Mouse (Mus musculus) kidney, embryonic 14.5 days (tissue): ENCODE results near the gene Gm43720. TPM values are rescaled to one million over a fixed set of nuclear protein-coding genes. Genes with fewer than 3 reads are reported as not detected.
"Not testable (repeated sequence)": the region's sequence is repeated elsewhere in the genome, so short reads cannot be mapped to it uniquely, and the experiment has no call there.

ENCODE experiments used
- ATAC-seq: fragments of 200-750 bp; cut with Nextera tagmentation; 2 replicates; pipeline ENCODE4 v1.8.0; 2017; ENCODE audit warnings: moderate number of reproducible peaks, mild to moderate bottlenecking, moderate TSS enrichment, moderate library complexity; ENCODE audit not compliant: low FRiP score, low TSS enrichment
- H3K27ac ChIP-seq: fragments of 300-500 bp; sonication (generic); 2 replicates; pipeline ENCODE4 v1.5.1; 2014; ENCODE audit warnings: low read depth, mild to moderate bottlenecking, low read length, moderate library complexity, mixed read lengths
- H3K27me3 ChIP-seq: fragments of 300-500 bp; sonication (generic); 2 replicates; pipeline ENCODE4 v1.6.1; 2014; ENCODE audit warnings: mild to moderate bottlenecking, low read length; ENCODE audit not compliant: control insufficient read depth, insufficient read depth
- H3K36me3 ChIP-seq: fragments of 300-500 bp; sonication (generic); 2 replicates; pipeline ENCODE4 v1.6.1; 2014; ENCODE audit warnings: low read length, mixed read lengths; ENCODE audit not compliant: control insufficient read depth, insufficient read depth
- H3K4me1 ChIP-seq: fragments of 300-500 bp; sonication (generic); 2 replicates; pipeline ENCODE4 v1.6.1; 2014; ENCODE audit warnings: low read length, mixed read lengths; ENCODE audit not compliant: control insufficient read depth, insufficient read depth
- H3K4me2 ChIP-seq: fragments of 300-500 bp; sonication (generic); replicated peaks from 2 replicates; pipeline ENCODE4 v1.6.1; 2014; ENCODE audit warnings: low read depth, mild to moderate bottlenecking, low read length
- H3K4me3 ChIP-seq: fragments of 300-500 bp; sonication (generic); 2 replicates; pipeline ENCODE4 v1.5.1; 2014; ENCODE audit warnings: mild to moderate bottlenecking, low read length
- H3K9ac ChIP-seq: fragments of 300-500 bp; sonication (generic); 2 replicates; pipeline ENCODE4 v1.6.1; 2014; ENCODE audit warnings: low read depth, mild to moderate bottlenecking, low read length, moderate library complexity
- H3K9me3 ChIP-seq: fragments of 300-500 bp; sonication (generic); 2 replicates; pipeline ENCODE4 v1.6.1; 2016; ENCODE audit warnings: low read length; ENCODE audit not compliant: control insufficient read depth
- WGBS: fragments of 180-500 bp; shearing (Covaris S2); extraction: QIAGEN DNeasy Blood & Tissue Kit; methylation state at CpG from one replicate; pipeline ENCODE4 v1.1.7; 2014; 5-methylcytosine and 5-hydroxymethylcytosine counted together
- polyA plus RNA-seq: library from polyadenylated mRNA; unstranded; fragments of >200 nt; fragmentation: Nextera tagmentation; extraction: Ambion mirVana; gene quantifications from 2 replicates; pipeline ENCODE4 v1.2.1, GENCODE M21; 2014

Gene Gm43720
- polyA plus RNA-seq, 1 experiment from 2014 or later = not detected

DNA sequence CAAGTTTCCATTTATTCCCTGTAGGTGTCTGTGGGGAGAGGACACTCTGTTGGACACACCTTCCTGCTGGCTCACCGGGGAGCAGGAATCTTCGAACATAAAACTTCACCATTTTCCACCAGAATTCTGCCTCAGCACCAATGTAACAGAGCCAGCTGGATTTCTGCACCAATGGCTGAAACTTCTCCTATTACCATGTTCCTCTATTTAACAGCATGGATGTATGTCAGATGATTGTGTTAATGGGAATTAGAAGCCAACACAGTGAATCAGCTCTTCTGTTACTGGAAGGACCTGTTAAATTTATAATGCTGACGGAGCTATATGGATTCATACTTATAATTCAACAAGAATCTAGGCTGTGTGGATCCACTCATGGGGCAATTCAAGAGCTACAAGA is 50.2 kb downstream of the Gm43720 start:
- Histone ChIP-seq H3K36me3 (no peaks in the 10 kb centered on the region), H3K9me3 (no peaks in the 10 kb centered on the region), H3K4me2 (no peak overlapping the region), H3K4me3 (no peak overlapping the region), H3K27ac (no peak overlapping the region), H3K4me1 (no peaks in the 10 kb centered on the region), H3K9ac (no peak overlapping the region), H3K27me3 (no peaks in the 10 kb centered on the region)
- ATAC-seq = no peak
- 91% methylated on average over 3 of the region's 3 CpGs for WGBS

DNA sequence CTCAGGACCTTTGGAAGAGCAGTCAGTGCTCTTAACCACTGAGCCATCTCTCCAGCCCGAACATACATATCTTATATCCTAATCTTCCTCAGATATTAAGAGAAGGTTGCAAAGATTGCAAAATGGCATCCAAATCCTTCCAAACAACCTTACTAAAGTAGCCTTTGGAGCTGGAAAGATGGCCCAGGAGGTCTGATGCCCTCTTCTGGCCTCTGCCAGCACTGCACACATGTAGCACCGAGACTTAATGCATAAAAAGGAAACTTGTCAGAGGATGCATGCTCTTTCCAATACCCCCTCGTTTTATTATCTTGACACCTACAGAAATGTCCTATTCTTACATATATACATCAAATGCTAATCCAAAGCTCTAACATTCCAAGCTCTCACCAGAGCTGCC is 51.7 kb downstream of the Gm43720 start:
- no peak overlapping the region for H3K9ac ChIP-seq
- no peaks in the 10 kb centered on the region for H3K4me1 ChIP-seq
- WGBS = 63% methylated on average over 3 of the region's 3 CpGs
- H3K9me3 ChIP-seq = no peaks in the 10 kb centered on the region
- H3K4me3 ChIP-seq = no peak overlapping the region
- H3K27me3 ChIP-seq = no peaks in the 10 kb centered on the region
- no peak overlapping the region for H3K4me2 ChIP-seq
- H3K36me3 ChIP-seq = no peaks in the 10 kb centered on the region
- no peak overlapping the region for H3K27ac ChIP-seq
- ATAC-seq = no peak

DNA sequence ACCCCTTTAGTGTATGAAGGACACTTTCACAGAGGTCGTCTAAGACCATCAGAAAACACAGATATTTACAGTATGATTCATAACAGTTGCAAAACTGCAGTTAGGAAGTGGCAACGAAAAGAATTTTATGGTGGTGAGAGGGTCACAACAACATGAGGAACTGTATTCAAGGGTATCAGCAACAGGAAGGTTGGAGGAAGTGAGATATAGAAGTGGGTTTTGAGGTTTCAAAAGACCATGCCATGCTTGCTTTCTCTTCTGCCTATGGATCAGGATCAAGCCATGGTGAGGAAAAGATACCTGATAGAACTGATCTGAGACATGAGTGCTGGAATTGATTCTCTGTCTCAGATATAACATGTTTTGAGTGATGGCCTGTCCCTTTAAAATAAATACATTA is 52.4 kb downstream of the Gm43720 start:
- H3K4me1 ChIP-seq = no peaks in the 10 kb centered on the region

DNA sequence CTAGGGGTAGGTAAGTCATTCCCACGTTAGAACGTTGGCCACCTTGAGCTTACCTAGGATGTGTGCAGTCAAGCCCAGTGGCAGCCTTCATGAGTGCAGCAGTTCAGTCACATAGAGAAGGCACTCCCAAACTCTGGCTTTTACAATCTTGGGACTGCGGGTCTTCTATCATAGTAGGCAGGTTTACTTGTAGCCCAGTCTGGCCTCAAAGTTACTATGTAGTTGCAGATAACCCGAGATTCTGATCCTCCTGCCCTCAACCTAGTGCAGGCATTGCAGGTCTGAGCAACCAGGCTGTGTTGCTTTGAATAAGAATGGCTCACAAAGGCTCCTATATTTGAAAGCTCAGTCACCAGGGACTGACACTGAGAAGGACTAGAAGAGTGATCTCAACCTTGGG is 53.3 kb downstream of the Gm43720 start:
- Histone ChIP-seq H3K4me3 (no peak overlapping the region), H3K27me3 (no peaks in the 10 kb centered on the region), H3K4me1 (no peaks in the 10 kb centered on the region), H3K9ac (no peak overlapping the region), H3K36me3 (no peaks in the 10 kb centered on the region), H3K9me3 (no peaks in the 10 kb centered on the region), H3K4me2 (no peak overlapping the region), H3K27ac (no peak overlapping the region)
- no peak for ATAC-seq
- WGBS = 73% methylated on average over 4 of the region's 4 CpGs

More for the DNA sequence above, 52.4 kb downstream of the Gm43720 start:
- Histone ChIP-seq H3K27me3 (no peaks in the 10 kb centered on the region), H3K27ac (no peak overlapping the region), H3K36me3 (no peaks in the 10 kb centered on the region), H3K9me3 (no peaks in the 10 kb centered on the region), H3K4me3 (no peak overlapping the region), H3K4me2 (no peak overlapping the region), H3K9ac (no peak overlapping the region)
- WGBS = 78% methylated on average over 2 of the region's 2 CpGs
- no peak for ATAC-seq

DNA sequence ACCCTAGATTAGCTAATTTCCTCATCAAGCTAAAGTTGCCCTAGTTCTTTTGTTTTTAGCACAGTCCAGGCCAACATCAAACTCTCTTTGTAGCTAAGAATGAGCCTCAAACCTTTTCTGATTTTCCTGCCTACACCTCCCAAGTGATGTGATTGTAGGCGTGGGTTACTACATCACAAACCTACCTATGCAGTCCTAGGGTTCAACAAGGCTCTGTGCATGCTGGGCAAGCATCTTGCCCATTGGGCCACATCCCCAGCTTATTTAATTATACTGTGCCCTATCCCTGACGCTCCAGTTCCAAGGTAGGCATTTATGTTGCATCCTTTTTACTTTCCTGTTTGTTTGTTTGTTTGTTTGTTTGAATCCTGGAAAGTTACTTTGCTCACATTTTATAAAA is 54.1 kb downstream of the Gm43720 start, which contains the start of gene Nxpe5:
Nxpe5 (plus strand) TSS at position 199 of the 400 bp plus-strand sequence.
- no peaks in the 10 kb centered on the region for H3K36me3 ChIP-seq
- no peak for ATAC-seq
- 51% methylated on average over 2 of the region's 2 CpGs for whole genome bisulfite sequencing

DNA sequence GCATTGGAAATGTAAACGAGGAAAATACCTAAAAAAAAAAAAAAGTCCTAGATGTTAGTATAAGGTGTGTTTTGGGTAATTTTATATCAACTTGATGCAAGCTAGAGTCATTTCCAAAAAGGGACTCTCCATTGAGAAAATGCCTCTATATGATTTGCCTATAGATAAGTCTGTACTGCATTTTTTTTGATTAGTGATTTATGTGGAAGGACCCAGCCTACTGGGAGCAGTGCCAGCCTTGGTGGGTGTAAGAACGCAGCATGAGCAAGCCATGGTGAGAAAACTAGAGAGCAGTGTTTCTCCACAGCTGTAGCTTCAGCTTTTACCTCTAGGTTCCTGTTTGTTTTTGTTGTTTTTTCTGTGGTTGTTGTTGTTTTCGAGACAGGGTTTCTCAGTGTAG is 56.5 kb downstream of the Gm43720 start:
- no peaks in the 10 kb centered on the region for H3K36me3 ChIP-seq
- no peaks in the 10 kb centered on the region for H3K27me3 ChIP-seq
- no peaks in the 10 kb centered on the region for H3K4me1 ChIP-seq
- WGBS = 56% methylated on average over 3 of the region's 3 CpGs
- no peak for ATAC-seq
- no peak overlapping the region for H3K4me3 ChIP-seq
- H3K9me3 ChIP-seq = no peaks in the 10 kb centered on the region
- no peak overlapping the region for H3K9ac ChIP-seq
- no peak overlapping the region for H3K4me2 ChIP-seq
- H3K27ac ChIP-seq = no peak overlapping the region

More for the DNA sequence above, 54.1 kb downstream of the Gm43720 start, which contains the start of gene Nxpe5:
- Histone ChIP-seq H3K27ac (no peak within 1 kb of the TSS), H3K4me2 (no peak within 1 kb of the TSS), H3K27me3 (no peaks in the 10 kb centered on the region), H3K9me3 (no peaks in the 10 kb centered on the region), H3K4me1 (no peaks in the 10 kb centered on the region), H3K4me3 (no peak within 1 kb of the TSS), H3K9ac (no peak within 1 kb of the TSS)

DNA sequence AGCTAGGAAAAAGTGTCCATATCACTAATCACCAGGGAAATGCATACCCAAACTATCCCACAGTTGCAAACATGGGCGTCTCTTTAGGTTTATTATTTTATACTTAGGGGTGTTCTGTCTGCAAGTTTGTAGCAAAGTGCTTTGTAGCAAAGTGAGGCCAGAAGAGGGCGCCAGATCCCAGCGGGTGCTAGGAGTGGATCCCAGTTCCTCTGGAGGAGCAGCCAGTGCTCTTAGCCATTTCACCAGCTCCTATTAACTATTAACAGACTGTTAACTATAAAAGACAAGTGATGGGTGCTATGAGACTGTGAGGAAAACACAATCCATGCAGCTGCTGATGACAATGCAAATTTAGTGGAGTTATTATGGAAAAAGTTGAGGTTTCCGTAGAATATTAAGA is 57.6 kb downstream of the Gm43720 start:
- 0 out of 2 replicates have a peak, but pooled peaks have one; percentile 52 for ATAC-seq
- Histone ChIP-seq H3K4me2 (no peak overlapping the region), H3K36me3 (no peaks in the 10 kb centered on the region), H3K27ac (no peak overlapping the region), H3K4me3 (no peak overlapping the region), H3K9me3 (peaks cover 2% of the 10 kb centered on the region; the same call in 1 of the 2 replicates), H3K27me3 (no peaks in the 10 kb centered on the region), H3K4me1 (no peaks in the 10 kb centered on the region), H3K9ac (no peak overlapping the region)
- WGBS = 26% methylated on average over 4 of the region's 4 CpGs

DNA sequence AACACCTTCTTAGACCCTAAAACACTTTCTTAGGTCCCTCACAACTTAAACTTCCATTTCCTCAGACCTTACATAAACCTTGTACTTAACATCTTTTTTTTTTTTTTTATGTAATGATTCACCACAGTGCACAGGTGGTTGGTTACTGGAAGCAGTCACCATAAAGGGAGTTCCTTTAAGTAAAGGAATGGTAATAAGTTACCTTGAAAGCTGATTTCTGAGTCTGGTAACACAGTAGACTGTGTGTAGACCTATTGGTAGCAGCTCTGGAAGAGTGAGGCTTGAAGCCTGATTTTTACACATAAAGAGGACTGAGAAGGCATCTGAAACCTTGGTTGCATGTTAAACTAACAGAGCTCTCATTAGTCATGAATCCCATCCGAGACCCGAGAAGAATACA is 59.9 kb downstream of the Gm43720 start:
- peak; percentile 66; the same call in 1 of the 2 replicates for ATAC-seq
- Histone ChIP-seq H3K4me2 (no peak overlapping the region), H3K27me3 (no peaks in the 10 kb centered on the region), H3K9ac (no peak overlapping the region), H3K9me3 (peaks cover 13% of the 10 kb centered on the region; the same call in 1 of the 2 replicates), H3K4me1 (no peaks in the 10 kb centered on the region), H3K36me3 (no peaks in the 10 kb centered on the region), H3K27ac (peak overlapping the region; percentile 77; the same call in 1 of the 2 replicates), H3K4me3 (no peak overlapping the region)
- WGBS = 21% methylated on average over 2 of the region's 2 CpGs

DNA sequence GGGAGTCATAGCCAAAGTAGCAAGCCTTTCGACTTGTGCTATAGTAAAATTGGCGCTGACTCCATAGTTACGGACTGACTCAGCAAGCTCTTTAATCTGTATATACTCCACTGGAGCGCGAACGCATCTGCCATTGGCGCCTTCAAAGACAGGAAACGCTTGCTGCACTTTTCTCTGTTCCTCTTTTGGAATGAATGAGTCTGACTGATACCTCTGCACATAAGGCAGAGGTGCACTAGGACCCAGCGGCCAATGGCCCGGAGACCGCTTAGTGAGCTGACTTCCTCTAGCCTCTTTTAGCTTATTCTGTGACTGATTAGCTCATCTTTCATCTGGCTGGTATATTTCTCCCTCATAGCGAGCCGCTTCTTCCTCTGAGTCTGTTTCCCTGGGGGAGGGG is 63.1 kb downstream of the Gm43720 start:
- not testable (repeated sequence) for ATAC-seq
- 95% methylated on average over 13 of the region's 13 CpGs for WGBS

More for the DNA sequence above, 63.1 kb downstream of the Gm43720 start:
- peaks cover 17% of the 10 kb centered on the region; the same call in 1 of the 2 replicates for H3K9me3 ChIP-seq
- not testable (repeated sequence) for H3K4me3 ChIP-seq, H3K36me3 ChIP-seq, H3K9ac ChIP-seq, H3K4me1 ChIP-seq, H3K4me2 ChIP-seq, H3K27me3 ChIP-seq, H3K27ac ChIP-seq
